Mouse (Mus musculus) liver (tissue): ENCODE results near the gene Il20rb.
A peak's percentile ranks its signal among the peaks of the same experiment; 100 is the strongest.

ENCODE experiments used
- DNase-seq: peaks from one replicate; pipeline ENCODE4 v3.0.0-alpha.2; 2020; ENCODE audit warnings: mixed read lengths

Gene Il20rb

DNA sequence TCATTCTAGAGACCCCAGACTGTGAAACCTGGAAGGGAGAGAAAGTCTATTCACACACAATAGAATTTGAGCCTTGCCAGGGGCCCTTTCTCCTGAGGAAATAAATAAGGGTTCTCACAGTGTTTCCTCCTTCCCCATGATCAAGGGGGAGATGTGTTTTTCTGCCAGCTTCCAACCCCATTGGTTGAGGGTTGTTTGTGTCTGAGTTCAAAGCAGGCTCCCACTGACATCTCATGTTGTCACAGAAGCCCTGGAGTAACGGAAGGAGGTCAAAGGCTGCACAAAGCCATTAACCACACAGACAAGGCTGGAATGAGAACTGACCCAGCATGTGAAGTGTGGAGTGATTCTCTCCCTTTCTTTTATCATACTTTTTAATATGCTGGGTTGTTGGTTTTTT lies 69.8 kb downstream of the Il20rb start:
- DNase-seq: no peak

DNA sequence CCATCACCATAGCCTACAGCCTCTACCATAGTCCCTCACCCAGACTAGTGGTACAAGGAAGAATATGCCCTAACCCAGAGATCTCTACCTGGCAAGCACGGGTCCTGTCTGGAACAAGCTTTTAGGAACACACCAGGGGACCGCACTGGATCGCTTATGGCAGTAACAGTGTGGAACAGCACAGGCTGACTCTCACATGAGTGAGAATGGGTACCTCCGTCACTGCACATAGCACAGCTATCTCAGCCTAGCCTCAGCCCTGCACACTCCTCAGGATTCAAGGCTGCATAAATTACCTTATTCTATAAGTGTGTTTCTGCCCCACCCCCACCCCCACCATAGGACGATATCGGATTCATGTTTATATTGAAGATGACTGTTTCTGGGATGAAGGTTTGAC lies 70.3 kb downstream of the Il20rb start:
- no peak for DNase-seq

DNA sequence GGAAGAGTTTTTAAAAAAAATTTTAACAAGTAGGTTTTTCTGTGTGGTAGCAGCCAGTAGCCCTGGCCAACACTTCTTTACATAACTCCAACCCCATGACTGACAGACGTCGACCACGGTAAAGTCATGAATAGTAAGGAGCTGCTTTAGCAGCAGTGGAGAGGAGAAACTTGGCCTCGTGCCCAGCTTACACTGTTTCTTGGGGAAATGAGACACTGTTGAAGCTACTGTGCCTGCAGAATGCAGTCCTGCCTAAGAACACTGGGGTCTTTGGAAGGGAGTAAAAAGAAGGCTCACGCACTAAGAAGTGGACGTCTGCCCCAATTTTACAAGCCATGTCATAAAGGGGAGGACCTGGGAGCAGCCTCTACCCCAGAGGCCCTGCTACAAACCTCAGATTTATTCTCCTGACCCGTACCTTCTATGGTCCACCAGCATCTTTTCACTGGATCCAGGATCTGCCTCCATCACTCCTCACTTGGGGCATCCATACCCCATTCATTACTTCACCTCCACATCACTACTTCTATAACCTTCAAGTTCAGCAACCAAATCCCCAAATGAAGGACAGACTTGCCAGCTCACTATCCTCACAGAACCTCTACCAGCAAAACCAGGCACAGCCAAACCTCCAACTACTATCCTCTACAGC lies 71.1 kb downstream of the Il20rb start:
- peak; percentile 29 for DNase-seq
